Mouse (Mus musculus): ENCODE measurements around the gene Acad8. TPM values are rescaled to one million over a fixed set of nuclear protein-coding genes. Genes with fewer than 3 reads are reported as not detected.

Acad8 gene
- 13.1 and 17.1 TPM in 2 replicates for polyA plus RNA-seq (2015; fragmentation: Nextera tagmentation; extraction: Ambion mirVana)

DNA sequence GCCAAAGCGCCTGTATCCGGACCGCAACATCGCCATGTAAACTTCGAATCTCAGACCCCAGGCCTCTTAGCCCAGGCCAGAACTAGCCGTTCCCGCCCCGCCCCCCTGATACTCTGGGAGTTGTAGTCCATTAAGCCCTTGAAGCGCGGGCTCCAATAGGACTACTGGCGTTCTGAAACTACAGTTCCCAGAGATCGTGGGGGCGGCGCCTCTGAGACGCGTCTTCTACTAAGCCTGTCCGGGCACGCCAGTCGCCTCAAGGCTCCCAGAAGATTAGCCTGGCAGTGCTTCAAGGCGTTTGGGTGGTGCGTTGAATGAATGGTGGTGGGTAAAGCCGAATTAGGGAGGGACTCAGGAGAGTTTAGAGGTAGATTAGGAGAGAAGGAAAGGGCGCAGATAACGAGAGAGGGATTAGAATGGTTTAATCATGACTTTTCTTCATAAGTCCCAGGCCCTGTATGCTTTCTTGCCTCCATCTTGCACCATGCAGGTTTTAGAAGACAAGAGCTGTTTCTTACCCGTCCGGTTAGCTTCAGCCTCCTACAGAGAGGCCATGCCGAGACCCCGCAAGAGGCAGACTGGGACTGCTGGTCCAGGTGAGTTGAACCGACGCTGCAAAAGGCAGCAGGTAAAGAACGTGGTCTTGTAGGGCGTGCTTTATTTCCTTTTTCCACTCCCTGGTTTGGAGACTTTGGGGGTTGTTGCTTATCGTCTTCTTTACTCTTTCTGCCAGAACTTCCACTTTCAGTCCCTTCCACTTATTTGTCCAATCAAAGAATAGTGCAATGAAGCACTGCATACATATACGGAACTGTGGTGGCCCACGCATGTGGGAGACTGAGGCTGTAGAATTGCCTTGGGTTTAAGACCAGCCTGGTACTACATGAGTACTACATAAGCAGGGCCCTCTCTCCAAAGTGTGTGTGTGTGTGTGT lies at the start of gene Acad8, which contains the start of gene Thyn1:
Gene Acad8 (minus strand): TSS at position 106 of the 935 bp plus-strand sequence.
Gene Thyn1 (plus strand): TSS at position 250 of the 935 bp plus-strand sequence.

GRCm38 (mm10) chr9:27029828-27030762 lies 30.7 kb upstream of the Acad8 start, which contains the start of the genes Vps26b and Ncapd3:
Gene Vps26b (minus strand): TSS chr9:27030065.
Gene Ncapd3 (plus strand): TSS chr9:27030175.

Other genes with a start within 250 kb of the Acad8 start
- gene Glb1l2, start 193.1 kb downstream of the Acad8 start, polyA plus RNA-seq (2015; fragmentation: Nextera tagmentation; extraction: Ambion mirVana) = 0.22 and 0.39 TPM in 2 replicates
- not detected in 2 replicates for gene Glb1l3, start 138.7 kb downstream of the Acad8 start, polyA plus RNA-seq (2015; fragmentation: Nextera tagmentation; extraction: Ambion mirVana)
- not detected in 2 replicates for gene Gm1110, start 76.5 kb downstream of the Acad8 start, polyA plus RNA-seq (2015; fragmentation: Nextera tagmentation; extraction: Ambion mirVana)
- 74.6 and 76.1 TPM in 2 replicates for gene Thyn1, start 144 bp upstream of the Acad8 start, polyA plus RNA-seq (2015; fragmentation: Nextera tagmentation; extraction: Ambion mirVana)
- gene Vps26b, start 30.5 kb upstream of the Acad8 start, polyA plus RNA-seq (2015; fragmentation: Nextera tagmentation; extraction: Ambion mirVana) = 10.7 and 12.6 TPM in 2 replicates
- gene Ncapd3, start 30.6 kb upstream of the Acad8 start, polyA plus RNA-seq (2015; fragmentation: Nextera tagmentation; extraction: Ambion mirVana) = 30.7 and 35.9 TPM in 2 replicates
- gene Jam3, start 155.9 kb upstream of the Acad8 start, polyA plus RNA-seq (2015; fragmentation: Nextera tagmentation; extraction: Ambion mirVana) = 12.4 and 16.9 TPM in 2 replicates